Mouse (Mus musculus) G1E (cell line): ENCODE results near the gene Ube2z. TPM values are rescaled to one million over a fixed set of nuclear protein-coding genes. Genes with fewer than 3 reads are reported as not detected.

Experiments used
- ATAC-seq: 2 replicates; pipeline ENCODE4 v1.8.0; 2016; ENCODE audit warnings: mild to moderate bottlenecking; ENCODE audit not compliant: insufficient number of reproducible peaks, poor library complexity, low FRiP score, severe bottlenecking; ENCODE audit errors: extremely low read depth
- DNase-seq: peaks from one replicate; pipeline ENCODE4 v3.0.0; 2012; ENCODE audit warnings: low spot score
- H3K27me3 ChIP-seq: 2 replicates; pipeline ENCODE4 v1.6.1; 2012; ENCODE audit warnings: mild to moderate bottlenecking, low read length, inconsistent platforms; ENCODE audit not compliant: insufficient read depth
- H3K36me3 ChIP-seq: replicated peaks from 2 replicates; pipeline ENCODE3; 2012; ENCODE audit warnings: mild to moderate bottlenecking, inconsistent platforms
- H3K4me1 ChIP-seq: 2 replicates; pipeline ENCODE4 v1.6.1; 2012; ENCODE audit warnings: low read depth, low read length, inconsistent platforms, mixed read lengths; ENCODE audit not compliant: insufficient read depth
- H3K4me3 ChIP-seq: 2 replicates; pipeline ENCODE4 v1.5.1; 2012; ENCODE audit warnings: low read depth, mild to moderate bottlenecking, inconsistent platforms, low read length, moderate library complexity, mixed read lengths
- H3K9me3 ChIP-seq: replicated peaks from 2 replicates; pipeline ENCODE4 v1.6.1; 2012; ENCODE audit warnings: inconsistent platforms
- CTCF ChIP-seq: IDR thresholded peaks from 2 replicates; pipeline ENCODE4 v1.5.1; 2012; ENCODE audit warnings: low read depth, low read length, inconsistent platforms, mixed read lengths
- GATA1 ChIP-seq: IDR thresholded peaks from 2 replicates; pipeline ENCODE4 v1.6.1; 2012; ENCODE audit warnings: borderline replicate concordance, low read length, inconsistent platforms, mixed read lengths
- GATA2 ChIP-seq: IDR thresholded peaks from 2 replicates; pipeline ENCODE4 v1.6.1; 2012; ENCODE audit warnings: low read depth, low read length, inconsistent platforms, borderline replicate concordance
- POLR2AphosphoS5 ChIP-seq: IDR thresholded peaks from 2 replicates; pipeline ENCODE4 v1.6.1; 2012; ENCODE audit warnings: low read depth, low read length, inconsistent platforms; ENCODE audit not compliant: insufficient replicate concordance
- TAL1 ChIP-seq: conservative IDR thresholded peaks from 2 replicates; pipeline ENCODE4 v1.6.1; 2012; ENCODE audit warnings: low read depth, low read length, inconsistent platforms, mixed read lengths
- polyA plus RNA-seq: library from polyadenylated mRNA; stranded (reverse); fragments of >175 nt; gene quantifications from 2 replicates; pipeline ENCODE4 v1.2.3, GENCODE M21; 2012
- total RNA-seq, 2 experiments: library from RNA; stranded (forward) in 1 of 2; stranded (reverse) in 1 of 2; fragments of 200-1000 nt in 1 of 2; fragments of >200 nt in 1 of 2; fragmentation: Nextera tagmentation in 1 of 2; gene quantifications; 2 replicates each; pipeline ENCODE4 v1.2.3; 2014 to 2017

Gene Ube2z
- total and polyA plus RNA-seq, 3 experiments = 25.8 to 38.5 (median 35.8) TPM

- ATAC-seq = no peak; the same call in 1 of the 2 replicates
- peak within 1 kb of the TSS; percentile 83 for H3K4me3 ChIP-seq
- H3K4me1 ChIP-seq = peaks cover 52% of the 10 kb centered on the region
- peaks cover 15% of the 10 kb centered on the region for H3K36me3 ChIP-seq
- no peaks in the 10 kb centered on the region for H3K27me3 ChIP-seq
- TF ChIP-seq GATA1 (no peak), POLR2AphosphoS5 (no peak), TAL1 (no peak), CTCF (no peak), GATA2 (no peak)
- no peaks in the 10 kb centered on the region for H3K9me3 ChIP-seq
- peak; percentile 75 for DNase-seq
Observed at GRCm38 (mm10) chr11:96005403-96006271, 59.6 kb downstream of the Ube2z start, which contains the start of gene Igf2bp1. Gene Igf2bp1 (minus strand): TSS chr11:96005940.

GRCm38 (mm10) chr11:96004793-96005402, 60.3 kb downstream of the Ube2z start:
- ATAC-seq = peak; percentile 2; the same call in 1 of the 2 replicates
- TF ChIP-seq TAL1 (no peak), GATA2 (no peak), GATA1 (no peak), CTCF (no peak), POLR2AphosphoS5 (no peak)
- Histone ChIP-seq H3K27me3 (no peaks in the 10 kb centered on the region), H3K4me3 (peak overlapping the region; percentile 83), H3K9me3 (no peaks in the 10 kb centered on the region), H3K4me1 (peaks cover 56% of the 10 kb centered on the region), H3K36me3 (peaks cover 18% of the 10 kb centered on the region)
- DNase-seq = peak; percentile 76

GRCm38 (mm10) chr11:96003969-96004792, 61.0 kb downstream of the Ube2z start:
- peaks cover 23% of the 10 kb centered on the region for H3K36me3 ChIP-seq
- no peak for TF ChIP-seq GATA2
- no peak for TF ChIP-seq TAL1
- no peak for TF ChIP-seq POLR2AphosphoS5
- no peak for TF ChIP-seq GATA1
- TF ChIP-seq CTCF = no peak
- peak overlapping the region; percentile 83 for H3K4me3 ChIP-seq
- H3K27me3 ChIP-seq = no peaks in the 10 kb centered on the region
- peaks cover 63% of the 10 kb centered on the region for H3K4me1 ChIP-seq
- H3K9me3 ChIP-seq = no peaks in the 10 kb centered on the region
- ATAC-seq (no peak), DNase-seq (no peak)

DNA sequence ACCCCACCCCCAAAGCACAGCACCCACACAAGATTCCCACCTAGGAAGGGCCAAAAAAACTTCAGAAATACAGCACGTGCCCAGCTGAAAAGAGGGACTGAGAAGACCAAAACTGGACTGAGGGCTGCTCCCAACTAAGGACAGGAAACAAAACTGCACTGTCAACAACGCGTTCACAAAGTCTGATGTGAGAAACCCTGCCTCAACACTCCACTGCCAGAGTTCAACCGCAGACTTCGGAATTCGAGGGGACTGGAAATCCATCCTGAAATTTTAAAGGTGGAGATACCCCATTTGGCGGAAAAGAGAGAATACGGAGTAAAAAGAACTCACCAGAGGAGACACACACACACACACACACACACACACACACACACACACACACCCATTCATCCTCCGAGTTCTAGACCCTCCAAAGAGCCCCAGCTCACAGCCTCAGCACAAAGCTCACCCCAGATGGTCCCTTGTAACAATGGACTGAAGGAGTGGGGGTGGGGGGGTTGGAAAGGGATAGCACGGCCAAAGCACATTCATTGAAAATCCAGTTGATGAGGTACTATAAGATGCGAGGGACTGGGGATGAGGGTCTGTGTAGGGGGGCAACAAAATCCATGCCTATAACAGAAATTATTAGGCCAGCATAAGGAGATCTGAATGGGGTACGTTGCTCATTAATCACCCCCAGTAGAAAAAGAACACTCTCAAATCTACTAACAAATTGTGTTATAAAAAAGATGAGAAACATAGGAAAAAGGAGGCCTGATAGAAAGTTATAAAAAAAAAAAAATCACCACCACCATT, 61.9 kb downstream of the Ube2z start:
- H3K4me1 ChIP-seq = peaks cover 66% of the 10 kb centered on the region
- H3K27me3 ChIP-seq = no peaks in the 10 kb centered on the region
- H3K4me3 ChIP-seq = peak overlapping the region; percentile 83

More for the DNA sequence above, 61.9 kb downstream of the Ube2z start:
- TF ChIP-seq GATA1 = no peak
- Histone ChIP-seq H3K36me3 (peaks cover 29% of the 10 kb centered on the region), H3K9me3 (no peaks in the 10 kb centered on the region)
- DNase-seq (no peak), ATAC-seq (no peak)

Other genes with a start within 250 kb of the Ube2z start
- 34.5 and 43.0 TPM in 2 replicates for gene Phospho1, start 240.9 kb downstream of the Ube2z start, total RNA-seq (2014; fragmentation: Nextera tagmentation)
- 7.0 and 7.4 TPM in 2 replicates for gene Phospho1, start 240.9 kb downstream of the Ube2z start, total RNA-seq (2017)
- gene Phospho1, start 240.9 kb downstream of the Ube2z start, polyA plus RNA-seq = 236 and 275 TPM in 2 replicates
- gene Gngt2, start 228.2 kb downstream of the Ube2z start, total RNA-seq (2014; fragmentation: Nextera tagmentation) = 40.9 and 50.3 TPM in 2 replicates
- gene Gngt2, start 228.2 kb downstream of the Ube2z start, total RNA-seq (2017) = 31.0 and 33.6 TPM in 2 replicates
- 11.8 and 15.0 TPM in 2 replicates for gene Gngt2, start 228.2 kb downstream of the Ube2z start, polyA plus RNA-seq
- 22.7 and 29.2 TPM in 2 replicates for gene Abi3, start 222.9 kb downstream of the Ube2z start, total RNA-seq (2014; fragmentation: Nextera tagmentation)
- 12.7 and 14.1 TPM in 2 replicates for gene Abi3, start 222.9 kb downstream of the Ube2z start, total RNA-seq (2017)
- gene Abi3, start 222.9 kb downstream of the Ube2z start, polyA plus RNA-seq = 56.9 and 79.3 TPM in 2 replicates
- gene B4galnt2, start 150.5 kb downstream of the Ube2z start, total RNA-seq (2014; fragmentation: Nextera tagmentation) = not detected in 2 replicates
- 0.05 TPM in 1 of 2 replicates, not detected in the other for gene B4galnt2, start 150.5 kb downstream of the Ube2z start, total RNA-seq (2017)
- not detected in 2 replicates for gene B4galnt2, start 150.5 kb downstream of the Ube2z start, polyA plus RNA-seq
- 113 and 120 TPM in 2 replicates for gene Igf2bp1, start 59.4 kb downstream of the Ube2z start, total RNA-seq (2014; fragmentation: Nextera tagmentation)
- gene Igf2bp1, start 59.4 kb downstream of the Ube2z start, total RNA-seq (2017) = 38.3 and 49.1 TPM in 2 replicates
- gene Igf2bp1, start 59.4 kb downstream of the Ube2z start, polyA plus RNA-seq = 51.3 and 52.6 TPM in 2 replicates
- not detected in 2 replicates for gene Gip, start 40.8 kb downstream of the Ube2z start, total RNA-seq (2014; fragmentation: Nextera tagmentation)
- gene Gip, start 40.8 kb downstream of the Ube2z start, total RNA-seq (2017) = 0.76 TPM in 1 of 2 replicates, not detected in the other
- not detected in 2 replicates for gene Gip, start 40.8 kb downstream of the Ube2z start, polyA plus RNA-seq
- gene Snf8, start 30.5 kb downstream of the Ube2z start, total RNA-seq (2014; fragmentation: Nextera tagmentation) = 38.7 and 48.4 TPM in 2 replicates
- 58.4 and 62.3 TPM in 2 replicates for gene Snf8, start 30.5 kb downstream of the Ube2z start, total RNA-seq (2017)
- 154 and 196 TPM in 2 replicates for gene Snf8, start 30.5 kb downstream of the Ube2z start, polyA plus RNA-seq
- gene Atp5g1, start 10.3 kb upstream of the Ube2z start, total RNA-seq (2014; fragmentation: Nextera tagmentation) = 304 and 320 TPM in 2 replicates
- gene Atp5g1, start 10.3 kb upstream of the Ube2z start, total RNA-seq (2017) = 108 and 129 TPM in 2 replicates
- gene Atp5g1, start 10.3 kb upstream of the Ube2z start, polyA plus RNA-seq = 196 and 385 TPM in 2 replicates
- not detected in 2 replicates for gene Calcoco2, start 46.6 kb upstream of the Ube2z start, total RNA-seq (2014; fragmentation: Nextera tagmentation)
- not detected in 2 replicates for gene Calcoco2, start 46.6 kb upstream of the Ube2z start, total RNA-seq (2017)
- not detected in 2 replicates for gene Calcoco2, start 46.6 kb upstream of the Ube2z start, polyA plus RNA-seq
- gene Ttll6, start 68.4 kb upstream of the Ube2z start, total RNA-seq (2014; fragmentation: Nextera tagmentation) = not detected in 2 replicates
- gene Ttll6, start 68.4 kb upstream of the Ube2z start, total RNA-seq (2017) = not detected in 2 replicates
- not detected in 2 replicates for gene Ttll6, start 68.4 kb upstream of the Ube2z start, polyA plus RNA-seq
- gene Hoxb13, start 128.9 kb upstream of the Ube2z start, total RNA-seq (2014; fragmentation: Nextera tagmentation) = 17.4 and 25.0 TPM in 2 replicates
- gene Hoxb13, start 128.9 kb upstream of the Ube2z start, total RNA-seq (2017) = 38.8 and 46.4 TPM in 2 replicates
- gene Hoxb13, start 128.9 kb upstream of the Ube2z start, polyA plus RNA-seq = 93.3 and 93.9 TPM in 2 replicates
- gene Hoxb9, start 206.1 kb upstream of the Ube2z start, total RNA-seq (2014; fragmentation: Nextera tagmentation) = not detected in 2 replicates
- not detected in 2 replicates for gene Hoxb9, start 206.1 kb upstream of the Ube2z start, total RNA-seq (2017)
- not detected in 2 replicates for gene Hoxb9, start 206.1 kb upstream of the Ube2z start, polyA plus RNA-seq
- gene Hoxb8, start 216.5 kb upstream of the Ube2z start, total RNA-seq (2014; fragmentation: Nextera tagmentation) = not detected in 2 replicates
- 0.22 TPM in 1 of 2 replicates, not detected in the other for gene Hoxb8, start 216.5 kb upstream of the Ube2z start, total RNA-seq (2017)
- 0.22 and 0.56 TPM in 2 replicates for gene Hoxb8, start 216.5 kb upstream of the Ube2z start, polyA plus RNA-seq
- gene Hoxb7, start 221.2 kb upstream of the Ube2z start, total RNA-seq (2014; fragmentation: Nextera tagmentation) = not detected in 2 replicates
- gene Hoxb7, start 221.2 kb upstream of the Ube2z start, total RNA-seq (2017) = not detected in 2 replicates
- not detected in 2 replicates for gene Hoxb7, start 221.2 kb upstream of the Ube2z start, polyA plus RNA-seq
- not detected in 2 replicates for gene Hoxb6, start 227.1 kb upstream of the Ube2z start, total RNA-seq (2014; fragmentation: Nextera tagmentation)
- gene Hoxb6, start 227.1 kb upstream of the Ube2z start, total RNA-seq (2017) = 0.29 TPM in 1 of 2 replicates, not detected in the other
- gene Hoxb6, start 227.1 kb upstream of the Ube2z start, polyA plus RNA-seq = 0.26 and 0.39 TPM in 2 replicates
- gene Hoxb5, start 237.9 kb upstream of the Ube2z start, total RNA-seq (2014; fragmentation: Nextera tagmentation) = not detected in 2 replicates
- gene Hoxb5, start 237.9 kb upstream of the Ube2z start, total RNA-seq (2017) = 0.22 TPM in 1 of 2 replicates, not detected in the other
- 0.04 and 0.09 TPM in 2 replicates for gene Hoxb5, start 237.9 kb upstream of the Ube2z start, polyA plus RNA-seq